Mouse (Mus musculus): ENCODE measurements around the gene Mbtps1. TPM values are rescaled to one million over a fixed set of nuclear protein-coding genes. Genes with fewer than 3 reads are reported as not detected.

Gene Mbtps1
- polyA plus RNA-seq, 1 experiment, result 72.7 TPM

DNA sequence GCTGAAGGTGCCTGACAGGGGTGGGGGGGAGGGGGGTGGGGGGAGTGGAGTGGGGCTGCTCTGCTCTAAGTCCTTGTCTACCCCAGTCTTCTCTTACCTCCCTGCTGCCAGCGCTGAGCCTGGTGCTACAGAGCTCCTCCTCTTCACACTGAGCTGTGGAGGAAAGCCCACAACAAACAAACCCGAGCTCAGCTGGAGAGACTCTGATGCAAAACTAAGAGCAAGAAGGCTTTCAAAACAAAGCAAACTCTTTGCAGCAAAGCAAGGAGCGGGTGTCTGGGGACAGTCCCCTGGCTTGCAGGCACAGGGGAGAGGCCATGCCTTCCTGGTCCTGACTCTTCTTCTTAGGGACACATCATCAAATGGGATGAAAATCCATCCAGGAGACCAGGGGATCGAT, 11.3 kb upstream of the Mbtps1 start:
- no peaks in the 10 kb centered on the region for H3K79me3 ChIP-seq (ENCODE audit: low read depth)
- no peak overlapping the region for H3ac ChIP-seq (ENCODE audit: control insufficient read depth, insufficient read length, low read depth)
- TF ChIP-seq CTCF (IDR thresholded peaks at IDR 0.05; ENCODE audit: control insufficient read depth, insufficient read depth, insufficient read length) (no peak), MYOG (IDR thresholded peaks at IDR 0.05; ENCODE audit: control insufficient read depth, extremely low read depth, insufficient read length) (no peak), USF1 (IDR thresholded peaks at IDR 0.05; ENCODE audit: low read depth) (no peak), CEBPB (IDR thresholded peaks at IDR 0.05; ENCODE audit: low read depth) (no peak), FOSL1 (IDR thresholded peaks at IDR 0.05; ENCODE audit: insufficient read depth, low read length, poor library complexity, severe bottlenecking) (no peak), MYOD1 (IDR thresholded peaks at IDR 0.05; ENCODE audit: control insufficient read depth, insufficient read length, low read depth) (no peak)
- H3K79me2 ChIP-seq (ENCODE audit: control insufficient read depth, insufficient read depth), result peaks cover 11% of the 10 kb centered on the region
- no peak overlapping the region for H3K4me3 ChIP-seq (ENCODE audit: insufficient read depth, poor library complexity, severe bottlenecking)
- H3K36me3 ChIP-seq (ENCODE audit: control insufficient read depth, insufficient read depth), result peaks cover 8% of the 10 kb centered on the region
- H3K27me3 ChIP-seq (ENCODE audit: control insufficient read depth, insufficient read depth, insufficient read length), result no peaks in the 10 kb centered on the region

DNA sequence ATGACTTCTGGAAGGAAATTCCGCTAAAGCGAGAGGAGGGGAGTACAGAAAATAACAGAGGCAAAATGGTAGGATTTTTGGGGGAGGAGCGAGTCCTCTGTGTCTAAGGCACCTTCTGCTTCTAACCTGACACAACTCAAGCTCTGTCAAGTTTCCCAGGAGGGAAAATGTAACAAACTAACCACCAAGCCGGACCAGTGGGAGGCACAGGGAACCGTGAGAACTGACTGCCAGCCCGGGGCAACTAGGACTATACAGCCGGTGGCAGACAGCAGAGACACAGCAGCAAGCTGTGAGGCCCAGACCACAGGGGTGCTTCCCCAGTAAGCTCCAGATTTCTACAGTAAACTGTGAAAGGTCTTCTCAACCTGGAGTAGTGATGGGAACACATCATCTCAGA, 10.4 kb upstream of the Mbtps1 start:
- H3K79me3 ChIP-seq (ENCODE audit: low read depth), result no peaks in the 10 kb centered on the region
- H3K27me3 ChIP-seq (ENCODE audit: control insufficient read depth, insufficient read depth, insufficient read length), result no peaks in the 10 kb centered on the region
- H3K36me3 ChIP-seq (ENCODE audit: control insufficient read depth, insufficient read depth), result peaks cover 9% of the 10 kb centered on the region
- H3ac ChIP-seq (ENCODE audit: control insufficient read depth, insufficient read length, low read depth), result no peak overlapping the region
- H3K4me3 ChIP-seq (ENCODE audit: insufficient read depth, poor library complexity, severe bottlenecking), result no peak overlapping the region
- TF ChIP-seq CEBPB (IDR thresholded peaks at IDR 0.05; ENCODE audit: low read depth) (no peak), MYOD1 (IDR thresholded peaks at IDR 0.05; ENCODE audit: control insufficient read depth, insufficient read length, low read depth) (no peak), MAX (IDR thresholded peaks at IDR 0.05) (no peak), FOSL1 (IDR thresholded peaks at IDR 0.05; ENCODE audit: insufficient read depth, low read length, poor library complexity, severe bottlenecking) (no peak), CTCF (IDR thresholded peaks at IDR 0.05; ENCODE audit: control insufficient read depth, insufficient read depth, insufficient read length) (no peak), USF1 (IDR thresholded peaks at IDR 0.05; ENCODE audit: low read depth) (no peak), MYOG (IDR thresholded peaks at IDR 0.05; ENCODE audit: control insufficient read depth, extremely low read depth, insufficient read length) (no peak)
- H3K79me2 ChIP-seq (ENCODE audit: control insufficient read depth, insufficient read depth), result peaks cover 4% of the 10 kb centered on the region

DNA sequence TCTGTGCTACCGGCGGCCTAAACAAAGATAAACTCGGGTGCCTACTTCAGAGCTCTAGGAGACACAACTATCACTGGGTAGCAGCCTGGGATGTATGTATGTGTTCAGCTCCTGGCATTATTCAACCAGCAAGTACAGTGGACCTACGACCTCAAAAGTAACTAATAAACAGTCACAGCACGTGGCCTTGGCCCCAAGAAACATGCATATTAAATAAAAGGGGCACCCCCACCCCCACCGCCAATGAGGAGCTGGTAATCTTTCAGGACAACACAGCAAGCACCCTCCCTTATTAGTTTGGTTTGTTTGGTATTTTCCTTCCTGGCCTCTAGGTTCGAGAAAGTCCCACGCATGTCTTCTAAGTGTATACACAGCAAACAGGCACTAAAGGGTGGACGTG, 9.7 kb upstream of the Mbtps1 start:
- TF ChIP-seq MYOD1 (IDR thresholded peaks at IDR 0.05; ENCODE audit: control insufficient read depth, insufficient read length, low read depth) (no peak), MYOG (IDR thresholded peaks at IDR 0.05; ENCODE audit: control insufficient read depth, extremely low read depth, insufficient read length) (no peak), CEBPB (IDR thresholded peaks at IDR 0.05; ENCODE audit: low read depth) (no peak), USF1 (IDR thresholded peaks at IDR 0.05; ENCODE audit: low read depth) (no peak), CTCF (IDR thresholded peaks at IDR 0.05; ENCODE audit: control insufficient read depth, insufficient read depth, insufficient read length) (no peak)
- H3K4me3 ChIP-seq (ENCODE audit: insufficient read depth, poor library complexity, severe bottlenecking), result no peak overlapping the region
- no peaks in the 10 kb centered on the region for H3K27me3 ChIP-seq (ENCODE audit: control insufficient read depth, insufficient read depth, insufficient read length)
- no peaks in the 10 kb centered on the region for H3K79me3 ChIP-seq (ENCODE audit: low read depth)
- H3K36me3 ChIP-seq (ENCODE audit: control insufficient read depth, insufficient read depth), result peaks cover 9% of the 10 kb centered on the region
- H3ac ChIP-seq (ENCODE audit: control insufficient read depth, insufficient read length, low read depth), result no peak overlapping the region
- no peaks in the 10 kb centered on the region for H3K79me2 ChIP-seq (ENCODE audit: control insufficient read depth, insufficient read depth)

DNA sequence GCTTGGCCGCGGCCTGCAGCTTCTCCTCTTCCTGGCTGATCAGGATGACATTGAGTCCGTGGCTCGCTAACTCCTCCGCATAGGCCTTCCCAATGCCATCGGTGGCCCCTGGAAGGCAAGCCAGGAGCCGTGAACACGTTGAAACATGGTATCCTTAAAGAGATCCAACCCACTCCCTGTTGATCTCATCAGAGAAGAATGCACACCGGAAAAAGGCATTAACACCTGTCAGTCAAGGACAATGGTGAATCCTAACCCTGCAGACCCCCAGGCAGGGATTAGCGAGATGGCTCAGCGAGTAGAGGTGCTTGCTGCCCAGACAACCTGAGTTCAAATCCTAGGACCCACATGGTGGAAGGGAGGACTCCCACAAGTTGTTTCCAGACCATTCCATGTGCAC, 7.8 kb upstream of the Mbtps1 start:
- Histone ChIP-seq H3K4me3 (ENCODE audit: insufficient read depth, poor library complexity, severe bottlenecking) (no peak overlapping the region), H3K36me3 (ENCODE audit: control insufficient read depth, insufficient read depth) (peaks cover 12% of the 10 kb centered on the region)

DNA sequence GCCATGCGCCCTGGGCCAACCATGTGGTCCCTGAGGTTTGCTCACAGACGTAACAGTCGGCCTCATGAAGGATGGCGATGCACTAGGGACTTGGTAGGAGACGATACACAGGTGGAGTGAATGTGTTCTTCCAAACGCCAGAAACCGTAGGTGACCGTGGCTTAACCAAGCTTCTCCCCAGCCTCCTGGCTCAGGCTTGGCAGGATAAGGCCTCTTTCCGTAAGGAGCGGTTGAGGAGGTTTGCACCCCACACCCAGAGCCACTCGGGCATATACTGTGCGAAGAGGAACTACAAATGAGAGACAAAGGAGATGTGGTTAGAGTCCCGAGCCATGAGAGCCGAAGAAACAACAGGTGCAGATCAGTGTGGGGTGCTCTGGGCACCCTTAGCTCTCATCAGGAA, 5.3 kb upstream of the Mbtps1 start:
- Histone ChIP-seq H3K79me2 (ENCODE audit: control insufficient read depth, insufficient read depth) (no peaks in the 10 kb centered on the region), H3ac (ENCODE audit: control insufficient read depth, insufficient read length, low read depth) (no peak overlapping the region), H3K79me3 (ENCODE audit: low read depth) (no peaks in the 10 kb centered on the region), H3K27me3 (ENCODE audit: control insufficient read depth, insufficient read depth, insufficient read length) (no peaks in the 10 kb centered on the region), H3K4me3 (ENCODE audit: insufficient read depth, poor library complexity, severe bottlenecking) (no peak overlapping the region), H3K36me3 (ENCODE audit: control insufficient read depth, insufficient read depth) (peaks cover 12% of the 10 kb centered on the region)
- TF ChIP-seq MAX (IDR thresholded peaks at IDR 0.05), result no peak
- no peak for TF ChIP-seq CEBPB (IDR thresholded peaks at IDR 0.05; ENCODE audit: low read depth)
- TF ChIP-seq CTCF (IDR thresholded peaks at IDR 0.05; ENCODE audit: control insufficient read depth, insufficient read depth, insufficient read length), result no peak
- TF ChIP-seq FOSL1 (IDR thresholded peaks at IDR 0.05; ENCODE audit: insufficient read depth, low read length, poor library complexity, severe bottlenecking), result no peak
- TF ChIP-seq USF1 (IDR thresholded peaks at IDR 0.05; ENCODE audit: low read depth), result no peak
- TF ChIP-seq MYOG (IDR thresholded peaks at IDR 0.05; ENCODE audit: control insufficient read depth, extremely low read depth, insufficient read length), result no peak
- no peak for TF ChIP-seq MYOD1 (IDR thresholded peaks at IDR 0.05; ENCODE audit: control insufficient read depth, insufficient read length, low read depth)

More for the DNA sequence above, 7.8 kb upstream of the Mbtps1 start:
- TF ChIP-seq CTCF (IDR thresholded peaks at IDR 0.05; ENCODE audit: control insufficient read depth, insufficient read depth, insufficient read length) (no peak), MYOD1 (IDR thresholded peaks at IDR 0.05; ENCODE audit: control insufficient read depth, insufficient read length, low read depth) (no peak), FOSL1 (IDR thresholded peaks at IDR 0.05; ENCODE audit: insufficient read depth, low read length, poor library complexity, severe bottlenecking) (no peak), MAX (IDR thresholded peaks at IDR 0.05) (no peak), CEBPB (IDR thresholded peaks at IDR 0.05; ENCODE audit: low read depth) (no peak), MYOG (IDR thresholded peaks at IDR 0.05; ENCODE audit: control insufficient read depth, extremely low read depth, insufficient read length) (no peak)
- Histone ChIP-seq H3K27me3 (ENCODE audit: control insufficient read depth, insufficient read depth, insufficient read length) (no peaks in the 10 kb centered on the region), H3K79me3 (ENCODE audit: low read depth) (no peaks in the 10 kb centered on the region), H3K79me2 (ENCODE audit: control insufficient read depth, insufficient read depth) (no peaks in the 10 kb centered on the region), H3ac (ENCODE audit: control insufficient read depth, insufficient read length, low read depth) (no peak overlapping the region)

DNA sequence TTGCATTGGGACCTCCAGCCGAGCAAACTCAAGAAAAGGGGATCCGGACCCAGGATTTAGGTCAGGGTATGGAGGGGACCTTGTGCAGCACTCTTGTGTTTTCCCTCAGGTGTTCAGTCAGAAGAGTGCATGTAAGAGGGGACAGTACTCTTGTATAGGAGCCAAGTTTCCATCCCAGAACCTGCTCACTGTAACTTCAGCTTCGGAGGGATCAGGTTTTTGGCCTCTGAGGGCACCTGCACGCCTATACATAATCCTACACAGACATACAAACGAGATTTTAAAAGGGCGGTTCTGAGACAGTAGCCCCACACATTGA, 826 bp upstream of the Mbtps1 start:
- H3ac ChIP-seq (ENCODE audit: control insufficient read depth, insufficient read length, low read depth), result no peak overlapping the region
- peaks cover 12% of the 10 kb centered on the region for H3K36me3 ChIP-seq (ENCODE audit: control insufficient read depth, insufficient read depth)
- H3K27me3 ChIP-seq (ENCODE audit: control insufficient read depth, insufficient read depth, insufficient read length), result no peaks in the 10 kb centered on the region
- TF ChIP-seq MAX (IDR thresholded peaks at IDR 0.05), result no peak
- TF ChIP-seq USF1 (IDR thresholded peaks at IDR 0.05; ENCODE audit: low read depth), result no peak
- TF ChIP-seq MYOD1 (IDR thresholded peaks at IDR 0.05; ENCODE audit: control insufficient read depth, insufficient read length, low read depth), result no peak
- TF ChIP-seq MYOG (IDR thresholded peaks at IDR 0.05; ENCODE audit: control insufficient read depth, extremely low read depth, insufficient read length), result no peak
- TF ChIP-seq CTCF (IDR thresholded peaks at IDR 0.05; ENCODE audit: control insufficient read depth, insufficient read depth, insufficient read length), result no peak
- TF ChIP-seq CEBPB (IDR thresholded peaks at IDR 0.05; ENCODE audit: low read depth), result no peak
- no peak for TF ChIP-seq FOSL1 (IDR thresholded peaks at IDR 0.05; ENCODE audit: insufficient read depth, low read length, poor library complexity, severe bottlenecking)
- H3K79me3 ChIP-seq (ENCODE audit: low read depth), result peaks cover 38% of the 10 kb centered on the region
- H3K79me2 ChIP-seq (ENCODE audit: control insufficient read depth, insufficient read depth), result peaks cover 40% of the 10 kb centered on the region
- no peak overlapping the region for H3K4me3 ChIP-seq (ENCODE audit: insufficient read depth, poor library complexity, severe bottlenecking)

Data from C2C12 (cell line).